Mouse (Mus musculus) layer of hippocampus, adult 8-10 months (tissue): ENCODE measurements at regions not wholly inside any gene's neighbourhood (a gene's known extent, or its start where the extent isn't known, plus 50 kb on each side); places are given as distances from the start of the nearest gene placed in this dataset.

ENCODE experiments used
- DNase-seq, 2 experiments: peaks; one replicate each; pipeline ENCODE4 v3.0.0; 2022; ENCODE audit warnings: low spot score in 2 of 2

DNA sequence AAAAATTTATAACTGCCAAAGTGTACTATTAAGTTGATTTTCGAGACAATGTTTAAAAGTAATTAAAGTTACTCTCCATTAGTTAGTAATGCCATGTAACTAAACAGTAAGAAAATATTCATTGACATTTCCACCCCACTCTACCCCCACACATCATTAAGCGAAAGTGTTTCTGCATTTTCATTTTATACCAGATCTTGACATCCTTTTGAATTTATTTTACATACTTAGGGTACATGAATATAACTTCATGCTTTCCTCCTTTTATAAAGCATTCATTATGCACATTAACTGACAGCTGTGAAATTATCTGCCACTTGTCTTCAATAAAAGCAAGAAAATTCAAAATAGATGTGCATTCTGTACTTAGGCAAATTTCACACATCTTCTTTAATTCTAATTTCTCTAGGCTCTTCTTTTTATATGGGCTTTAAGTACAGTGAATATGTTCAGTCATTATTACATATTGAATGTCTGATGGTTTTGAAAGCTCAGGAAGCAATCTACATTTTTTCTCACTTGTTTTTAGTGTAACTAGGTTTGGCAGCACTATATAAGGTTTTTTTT lies 526.5 kb downstream of the Epha5 start:
- DNase-seq, result no peak

DNA sequence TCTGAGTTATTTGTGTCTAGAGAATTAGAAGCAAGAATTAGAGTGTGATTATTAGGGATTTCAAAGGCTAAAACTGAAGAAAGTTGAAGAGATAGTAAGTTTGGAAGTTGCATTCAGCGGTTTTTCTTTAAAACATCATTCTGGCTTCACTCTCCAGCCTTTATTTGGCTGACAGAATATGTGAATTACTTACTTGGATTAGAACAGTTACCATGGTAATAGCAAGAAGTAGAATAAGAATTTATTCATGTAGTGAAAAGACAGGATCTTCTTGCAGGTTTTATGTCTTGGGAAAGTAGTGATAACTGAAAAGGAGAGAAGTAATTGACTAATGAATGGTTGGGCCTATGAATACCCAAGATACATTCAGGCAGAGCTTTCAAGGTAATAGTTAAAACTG lies 517.1 kb upstream of the Tecrl start:
- DNase-seq, result no peak

DNA sequence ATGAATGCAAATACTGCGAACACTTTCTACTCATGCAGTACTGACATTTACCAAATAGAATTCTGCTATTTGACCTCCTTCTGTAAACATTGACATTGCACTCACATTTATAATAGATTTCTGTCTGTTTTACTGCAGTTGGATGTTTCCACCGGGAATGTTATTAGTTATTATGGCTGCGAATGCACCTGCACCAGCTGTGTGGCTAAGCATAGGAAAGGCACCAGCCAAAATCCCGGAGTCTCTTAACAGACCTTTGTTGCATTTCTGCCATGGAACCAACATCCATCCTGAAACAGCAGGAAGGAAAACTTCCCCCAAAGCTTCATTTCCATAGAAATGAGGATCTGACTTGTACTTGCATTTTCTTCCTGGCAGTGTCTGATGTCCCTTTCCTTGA lies 513.4 kb upstream of the Tecrl start:
- DNase-seq, result no peak

DNA sequence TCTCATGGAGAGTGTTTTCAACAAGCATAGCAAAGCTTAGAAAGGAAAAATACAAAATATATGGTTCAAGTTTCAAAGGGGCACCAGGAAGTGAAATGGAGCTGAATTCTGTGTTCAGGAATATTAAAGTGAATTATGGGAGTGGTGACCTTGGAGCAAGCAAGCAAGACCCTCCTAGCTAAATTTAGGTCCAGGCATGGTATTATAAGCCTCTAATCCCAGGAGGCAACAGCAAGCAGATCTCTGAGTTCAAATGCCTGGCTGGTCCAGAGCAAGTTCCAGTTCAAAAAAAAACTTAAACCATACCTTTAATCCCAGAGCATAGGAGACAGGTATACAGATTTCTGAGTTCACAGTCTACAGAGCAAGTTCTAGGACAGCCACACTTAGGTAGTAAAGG lies 506.7 kb upstream of the Tecrl start:
- no peak for DNase-seq

DNA sequence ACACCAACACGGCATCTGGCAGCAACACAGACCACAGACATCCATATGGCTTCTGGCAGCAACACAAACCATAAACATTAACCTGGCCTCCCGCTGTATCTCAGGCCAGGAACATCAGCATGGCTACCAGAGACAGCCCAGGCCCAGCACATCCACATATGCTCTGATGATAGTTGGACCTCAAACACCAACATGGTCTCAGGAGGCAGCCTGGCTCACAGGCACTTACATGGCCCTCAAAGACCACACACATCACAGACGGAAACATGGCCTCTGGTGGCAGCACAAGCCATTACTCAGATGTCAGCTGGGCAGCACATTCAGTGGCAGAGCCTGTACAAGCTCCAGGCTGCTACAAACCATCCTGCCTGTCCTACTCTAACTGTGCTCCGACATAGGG lies 497.0 kb upstream of the Tecrl start:
- no peak for DNase-seq

DNA sequence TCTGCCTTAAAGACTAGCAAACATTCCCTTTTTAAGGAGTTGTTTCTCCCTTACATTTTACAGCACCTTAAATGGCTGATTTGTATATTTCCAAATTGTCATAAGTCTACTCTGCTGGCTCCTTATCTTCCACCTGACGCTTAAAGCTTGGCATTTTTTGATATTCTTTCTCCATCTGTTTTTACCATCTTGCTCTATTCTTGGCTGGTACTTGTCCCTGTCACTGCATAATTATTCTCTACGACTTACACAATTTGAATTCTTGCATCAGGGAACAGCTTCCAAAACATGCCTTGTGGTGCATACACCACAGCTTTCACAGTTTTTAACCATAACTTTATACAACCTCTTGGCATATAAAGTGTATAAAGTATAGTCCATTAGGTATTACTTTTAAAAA lies 471.6 kb upstream of the Tecrl start:
- DNase-seq, result peak in 1 of 2 experiments; percentile 15

DNA sequence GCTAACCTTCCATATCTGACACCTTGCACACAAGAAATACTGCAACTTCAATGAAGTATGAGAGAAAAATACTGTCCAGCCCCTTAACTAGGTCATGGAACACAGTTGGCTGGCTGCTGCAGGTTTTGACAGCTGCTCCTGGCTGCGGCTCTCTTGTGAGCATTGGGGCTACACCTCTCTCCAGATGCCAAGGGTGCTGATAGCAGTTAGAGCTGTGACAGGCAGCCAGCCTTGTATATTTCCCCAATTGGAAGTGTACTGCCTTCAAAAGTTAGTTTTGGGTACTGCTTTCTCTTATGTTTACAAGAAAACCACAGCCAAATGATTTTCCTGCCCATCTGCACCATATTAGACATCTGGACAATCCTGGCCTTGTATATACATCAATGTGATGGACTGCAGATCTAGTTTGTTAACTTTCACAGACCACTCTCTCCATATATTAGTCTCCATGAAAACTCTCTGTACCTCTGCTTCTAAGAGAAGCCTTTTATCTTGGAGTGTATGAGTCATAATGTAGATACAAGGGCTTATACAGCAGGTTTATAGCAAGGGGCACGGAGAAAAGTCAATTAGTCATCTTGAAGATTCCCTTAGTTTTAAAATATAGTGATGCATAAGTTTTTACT lies 470.0 kb upstream of the Tecrl start:
- no peak for DNase-seq

DNA sequence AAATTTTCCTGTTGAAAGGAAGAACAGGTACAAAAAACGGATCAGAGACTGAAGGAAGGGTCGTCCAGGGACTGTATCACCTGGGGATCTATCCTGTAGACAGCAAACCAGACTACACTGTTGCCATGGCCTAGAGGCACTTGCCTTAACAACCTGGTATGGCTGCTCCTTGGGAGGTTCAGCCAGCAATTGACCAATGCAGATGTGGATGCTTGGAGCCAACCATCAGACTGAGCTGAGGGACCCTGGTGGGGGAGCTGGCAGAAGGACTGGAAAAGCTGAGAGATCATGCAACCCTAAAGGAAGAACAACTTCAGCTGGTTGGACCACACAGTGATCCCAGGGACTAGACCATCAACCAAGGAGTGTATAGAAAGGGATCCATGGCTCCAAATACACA lies 456.3 kb upstream of the Tecrl start:
- DNase-seq, result no peak

DNA sequence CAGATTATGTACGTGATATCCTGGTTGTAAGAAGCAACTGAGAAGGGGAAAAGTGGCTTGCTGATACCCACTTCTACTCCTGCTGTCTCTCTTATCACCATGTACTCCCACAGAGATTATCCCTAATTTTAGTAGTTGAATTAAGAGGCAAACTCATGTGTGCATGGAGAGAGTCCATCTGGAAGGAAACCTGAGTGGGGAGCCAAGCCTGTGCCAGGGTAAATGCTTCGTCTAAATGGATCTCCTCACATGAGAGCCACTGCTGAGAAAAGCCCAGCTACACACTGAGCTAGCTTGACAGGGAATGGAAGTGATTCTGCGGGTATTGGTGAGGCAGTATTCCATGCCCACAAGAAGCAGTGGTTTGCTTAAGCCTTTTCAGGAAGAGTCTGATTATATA lies 445.0 kb upstream of the Tecrl start:
- DNase-seq, result no peak

DNA sequence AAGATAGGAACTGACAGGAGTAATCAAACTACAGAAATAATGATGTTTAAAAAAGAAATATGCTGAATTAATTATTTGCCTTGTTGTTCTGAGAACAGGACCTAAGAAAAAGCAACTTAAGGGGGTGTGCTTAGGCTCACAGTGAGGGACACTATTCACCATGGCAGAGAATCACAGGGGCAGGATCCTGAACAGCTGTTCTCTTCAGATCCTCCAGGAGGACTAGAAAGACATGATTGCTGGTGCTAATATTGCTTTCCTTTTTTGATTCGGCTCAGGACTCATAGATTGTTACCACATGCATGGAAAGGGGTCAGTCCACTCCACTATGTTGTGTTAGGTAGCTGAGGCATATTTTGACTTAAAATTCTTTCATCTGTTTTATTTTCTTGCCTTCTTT lies 425.4 kb upstream of the Tecrl start:
- DNase-seq, result no peak

DNA sequence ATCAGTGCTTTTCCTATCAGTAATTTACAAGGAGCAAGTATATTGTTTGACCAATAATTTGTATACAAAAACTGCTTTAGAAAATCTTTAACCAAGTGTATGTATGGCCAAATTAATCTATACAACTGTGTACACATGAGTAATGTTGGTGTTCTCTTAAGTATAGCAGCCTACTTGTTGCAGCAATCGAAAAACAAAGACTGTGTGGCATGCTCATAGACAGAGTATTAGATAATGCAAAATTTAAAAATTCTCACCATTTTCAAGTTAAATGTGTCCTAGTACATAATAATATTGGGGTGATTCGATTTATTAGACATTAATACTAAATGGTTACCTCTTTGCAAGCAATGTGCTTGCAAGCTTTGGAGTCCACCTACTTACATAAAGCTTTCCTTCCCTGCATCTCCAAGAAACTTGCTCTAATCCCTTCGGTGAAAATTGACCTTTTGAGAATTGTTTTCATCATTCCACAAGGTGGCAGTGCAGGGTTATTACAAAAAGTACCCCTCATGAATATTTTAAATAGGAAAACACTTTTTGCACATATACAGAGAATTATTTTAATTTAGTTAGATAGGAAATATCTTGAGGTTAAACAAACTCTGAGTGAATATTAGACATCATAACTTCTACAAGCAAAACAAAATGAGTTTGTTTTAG lies 423.4 kb upstream of the Tecrl start:
- no peak for DNase-seq

DNA sequence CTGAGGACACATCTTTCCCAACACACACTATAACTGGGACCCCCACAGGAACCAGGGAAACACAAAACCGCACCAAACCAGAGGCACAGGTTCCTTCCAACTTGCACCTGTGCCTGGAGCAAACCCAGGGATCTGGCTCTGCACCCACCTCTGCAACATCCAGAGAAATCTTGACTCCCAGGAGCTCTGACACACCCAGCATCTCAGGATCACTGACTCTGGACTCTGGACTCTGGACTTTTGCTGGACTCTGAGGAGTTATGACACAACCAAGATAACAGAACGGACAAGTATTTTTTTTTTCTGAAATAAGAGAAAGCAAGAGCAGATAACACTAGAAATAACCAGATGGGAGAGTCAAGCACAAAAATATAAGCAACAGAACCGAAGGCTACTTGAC lies 386.9 kb upstream of the Tecrl start:
- no peak for DNase-seq

DNA sequence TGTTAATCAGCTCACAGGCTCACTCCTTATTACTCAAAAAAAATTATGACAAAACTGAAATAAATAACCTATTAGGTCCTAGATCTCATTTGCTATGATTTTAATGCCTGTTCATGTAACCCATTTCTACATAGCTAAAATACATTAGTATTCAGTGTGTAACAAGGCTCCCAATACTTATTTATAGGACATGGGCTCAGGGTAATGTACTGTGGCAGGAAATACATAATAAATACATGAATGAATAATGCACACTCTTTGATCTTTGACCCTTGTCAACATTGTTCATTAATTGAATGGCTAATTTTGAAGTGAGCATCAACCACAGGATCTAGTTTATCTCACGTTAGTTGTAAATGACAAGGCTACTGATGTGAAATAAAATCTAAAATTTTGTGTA lies 340.4 kb upstream of the Tecrl start:
- no peak for DNase-seq

DNA sequence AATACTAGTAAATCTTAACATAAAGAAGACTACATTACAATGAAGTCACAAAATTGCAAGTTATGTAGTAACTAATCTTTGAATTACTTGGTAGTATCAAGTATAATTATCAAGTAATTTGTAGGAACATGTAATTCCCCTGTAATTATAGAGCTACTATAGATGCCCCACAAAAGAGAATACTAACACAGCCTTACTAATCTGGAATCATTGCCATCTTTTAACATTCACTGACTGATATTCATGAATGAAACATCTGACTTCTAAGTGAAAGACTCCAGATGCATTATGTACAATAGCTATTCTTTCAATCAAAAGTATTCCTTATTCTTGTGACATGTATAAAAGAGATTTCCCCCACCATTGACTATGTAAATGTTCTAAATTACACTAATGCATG lies 337.3 kb upstream of the Tecrl start:
- DNase-seq, result no peak

DNA sequence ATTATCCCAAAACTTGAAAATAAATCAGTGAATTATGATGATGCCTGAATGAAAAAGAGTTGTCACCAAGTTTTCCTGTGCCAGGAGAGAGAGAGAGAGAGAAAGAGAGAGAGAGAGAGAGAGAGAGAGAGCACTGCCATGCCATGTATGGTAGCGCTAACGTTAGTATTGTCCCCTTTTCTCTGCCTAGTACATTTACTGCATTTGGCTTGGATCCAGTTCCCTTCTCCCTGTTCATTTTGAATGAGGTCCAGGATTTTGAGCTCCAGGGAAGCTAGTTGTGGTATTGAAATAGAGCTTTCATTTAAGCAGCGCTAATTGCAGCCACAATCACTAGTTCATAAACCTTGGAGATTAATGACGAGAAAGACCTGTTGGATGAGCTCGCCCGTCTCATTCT lies 323.4 kb upstream of the Tecrl start:
- DNase-seq, result no peak

DNA sequence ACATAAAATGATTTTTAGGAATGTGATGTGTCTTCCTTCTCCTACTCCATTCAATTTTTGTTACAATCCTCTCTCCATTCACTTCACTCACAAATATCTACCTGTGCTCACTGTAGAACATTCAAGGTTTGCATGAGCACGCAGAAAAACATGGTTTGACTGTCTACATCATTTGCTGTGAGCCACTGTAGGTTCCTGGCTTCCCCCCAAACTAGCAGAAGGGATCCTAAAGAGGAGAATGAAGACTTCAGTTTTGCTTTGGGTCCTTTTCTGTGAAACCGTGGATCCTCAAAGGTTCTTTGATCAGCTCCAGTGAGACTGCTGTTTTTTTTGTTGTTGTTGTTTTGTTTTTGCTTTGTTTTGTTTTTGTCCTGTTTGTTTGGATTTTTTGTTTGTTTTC lies 304.1 kb upstream of the Tecrl start:
- no peak for DNase-seq

DNA sequence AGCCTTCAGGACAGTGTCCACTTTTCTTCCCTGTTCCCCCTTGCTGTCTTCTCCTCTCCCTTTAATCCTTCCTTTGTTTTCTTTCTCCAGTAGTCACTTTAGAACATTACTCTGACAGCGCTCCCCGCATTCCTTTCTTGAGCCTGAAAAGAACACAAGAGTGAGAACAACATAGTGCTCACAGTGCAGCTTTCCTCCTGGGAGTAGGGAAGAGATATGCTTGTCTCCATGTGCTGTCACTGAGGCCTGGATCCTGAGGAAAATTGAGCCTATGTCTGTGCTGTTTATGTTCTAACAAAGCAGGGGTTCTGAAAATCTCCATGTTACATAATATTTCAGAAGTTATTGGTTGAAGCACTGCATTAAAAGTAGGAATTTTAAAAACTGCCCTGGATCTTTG lies 296.3 kb upstream of the Tecrl start:
- DNase-seq, result no peak

DNA sequence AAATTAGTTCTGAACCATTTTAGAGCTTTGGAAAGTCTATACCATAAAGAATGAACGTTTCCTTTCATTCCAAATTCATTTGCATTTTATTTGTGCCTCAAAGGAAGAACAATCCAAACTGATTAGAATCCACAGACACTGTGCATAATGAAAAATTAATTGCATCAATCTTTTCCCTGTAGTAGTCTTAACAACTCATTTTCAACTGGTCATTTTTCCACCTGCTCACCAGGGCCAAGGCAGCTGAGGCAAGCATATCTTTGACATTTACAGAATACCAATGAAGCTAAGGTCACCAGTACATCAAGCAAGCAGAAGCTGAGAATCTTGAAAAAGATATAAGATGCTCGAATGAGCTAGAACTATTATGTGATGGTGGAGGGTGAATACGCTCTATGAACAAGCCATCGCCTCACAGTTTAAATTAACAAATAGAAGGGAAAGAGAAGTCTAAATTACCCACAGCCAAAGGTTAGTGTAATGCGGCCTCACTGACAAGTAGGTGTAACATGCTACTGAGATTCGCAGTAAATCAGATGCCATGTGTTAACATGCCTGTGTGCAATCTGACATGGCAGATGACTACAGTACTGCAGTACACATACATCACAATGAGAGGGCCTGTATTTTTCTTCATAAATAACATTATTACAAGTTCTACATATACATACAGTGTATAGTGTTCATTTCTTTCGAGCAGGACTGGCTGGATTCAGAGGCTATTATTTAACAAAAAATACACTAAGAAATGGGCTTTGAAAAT lies 267.8 kb upstream of the Tecrl start:
- DNase-seq, result no peak

DNA sequence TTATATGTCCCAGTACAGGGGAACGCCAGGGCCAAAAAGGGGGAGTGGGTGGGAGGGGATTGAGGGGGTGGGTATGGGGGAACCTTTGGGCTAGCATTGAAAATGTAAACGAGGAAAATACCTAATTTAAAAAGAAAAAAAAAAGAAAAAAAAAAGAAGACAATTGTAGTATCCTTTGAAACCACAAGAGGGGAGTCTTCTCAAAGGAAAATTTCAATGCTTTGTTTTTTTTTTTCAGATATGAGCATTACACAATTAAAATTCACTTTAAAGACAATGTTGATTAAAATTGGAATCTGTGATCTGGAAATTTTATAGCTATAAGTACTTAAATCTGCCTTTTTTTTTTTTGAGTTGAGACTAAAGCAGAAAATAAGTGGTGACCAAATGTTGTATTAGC lies 255.8 kb upstream of the Tecrl start:
- DNase-seq, result no peak

DNA sequence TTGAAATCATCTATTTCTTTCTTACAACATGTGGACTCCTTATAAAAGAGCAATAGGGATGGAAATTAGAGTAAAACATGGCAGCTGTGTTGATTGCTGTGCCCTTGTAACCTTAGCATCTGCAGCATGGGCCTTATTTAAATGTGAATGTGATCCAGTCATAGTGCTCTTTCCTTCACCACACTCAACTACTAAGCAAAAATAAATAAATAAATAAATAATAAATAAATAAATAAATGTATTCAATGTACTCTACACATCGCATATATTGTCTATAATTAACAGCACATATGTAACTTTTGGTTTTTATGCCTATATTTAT lies 238.3 kb upstream of the Tecrl start:
- DNase-seq, result no peak

DNA sequence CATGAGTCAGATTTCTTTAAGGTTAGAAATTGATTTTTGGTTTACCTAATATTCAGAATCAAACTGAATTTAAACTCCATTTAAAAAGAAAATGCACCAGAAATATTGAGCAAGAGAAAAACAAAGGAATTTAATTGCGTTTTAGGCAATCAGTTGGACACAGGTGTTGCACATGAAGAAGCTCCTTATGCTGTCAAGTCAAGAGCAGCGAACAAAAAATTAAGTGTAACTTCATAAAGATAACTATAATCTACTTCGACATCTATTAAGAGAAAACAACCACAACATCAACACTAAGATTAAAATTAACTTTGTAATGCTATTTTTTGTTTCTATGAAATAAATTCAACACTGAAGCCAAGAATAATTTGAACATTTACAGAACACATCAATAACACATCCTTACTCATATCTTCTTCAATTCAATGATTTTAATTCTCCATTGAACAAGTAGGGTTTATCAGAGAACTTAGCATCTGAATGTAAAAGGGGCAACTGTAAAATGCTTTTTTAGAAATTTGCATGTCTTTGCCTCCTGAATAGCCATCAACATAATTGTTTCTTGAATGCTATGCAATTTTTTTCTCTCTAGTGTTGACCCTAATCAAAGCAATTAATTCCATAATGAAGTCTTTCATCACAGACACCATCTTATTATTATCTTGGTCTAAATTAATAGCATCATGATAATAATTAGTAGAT lies 237.7 kb upstream of the Tecrl start:
- DNase-seq, result no peak
